Mouse (Mus musculus): Measurements from ENCODE around the gene Fem1b.
"Not testable (repeated sequence)": the region's sequence is repeated elsewhere in the genome, so short reads cannot be mapped to it uniquely, and the experiment has no call there.

Fem1b gene
- long read RNA-seq, experiment 1, full-length matches to known transcripts = 1 of 3 reads
- long read RNA-seq, experiment 1, partial matches to known transcripts = 0 of 3 reads
- long read RNA-seq, experiment 1, other reads (novel, unspliced or antisense) = 2 of 3 reads
- long read RNA-seq, experiment 2, full-length matches to known transcripts = 1 of 11 reads
- long read RNA-seq, experiment 2, partial matches to known transcripts = 0 of 11 reads
- long read RNA-seq, experiment 2, other reads (novel, unspliced or antisense) = 10 of 11 reads

GRCm38 (mm10) chr9:62811516-62812121 is at the start of gene Fem1b:
TSS of gene Fem1b (minus strand) at chr9:62811934.
- intact Hi-C loops (cut with DNase I) = no loop called here

GRCm38 (mm10) chr9:62860866-62861265 is 49.1 kb upstream of the Fem1b start:
- intact Hi-C loops (cut with DNase I) = no loop called here

GRCm38 (mm10) chr9:62860102-62860501 is 48.4 kb upstream of the Fem1b start:
- intact Hi-C loops (cut with DNase I) = not testable (repeated sequence)

- intact Hi-C loops (cut with DNase I) = no loop called here
These were observed 46.7 kb upstream of the Fem1b start for GRCm38 (mm10) chr9:62858266-62859019.

- intact Hi-C loops (cut with DNase I) = no loop called here
These were observed 46.1 kb upstream of the Fem1b start, which contains the start of gene Calml4 for GRCm38 (mm10) chr9:62857719-62858261. TSS of gene Calml4 (plus strand) at chr9:62858080.

- intact Hi-C loops (cut with DNase I) = no loop called here
These were observed 45.5 kb upstream of the Fem1b start for GRCm38 (mm10) chr9:62857216-62857615.

GRCm38 (mm10) chr9:62854483-62854882 is 42.7 kb upstream of the Fem1b start:
- intact Hi-C loops (cut with DNase I) = no loop called here

GRCm38 (mm10) chr9:62851571-62851970 is 39.8 kb upstream of the Fem1b start:
- intact Hi-C loops (cut with DNase I) = no loop called here

GRCm38 (mm10) chr9:62848641-62849040 is 36.9 kb upstream of the Fem1b start:
- intact Hi-C loops (cut with DNase I) = loop anchor here (5.0 kb wide), 1 partner anchor 129 kb away; no protein-coding TSS in a partner anchor

- intact Hi-C loops (cut with DNase I) = loop anchor here (2.0 to 5.0 kb wide), 2 partner anchors 130 to 277 kb away; no protein-coding TSS in a partner anchor
These were observed 36.0 kb upstream of the Fem1b start for GRCm38 (mm10) chr9:62847694-62848093.

GRCm38 (mm10) chr9:62844461-62844860 is 32.7 kb upstream of the Fem1b start:
- intact Hi-C loops (cut with DNase I) = no loop called here

GRCm38 (mm10) chr9:62843356-62844024 is 31.8 kb upstream of the Fem1b start:
- intact Hi-C loops (cut with DNase I) = no loop called here

- intact Hi-C loops (cut with DNase I) = no loop called here
These were observed 27.5 kb upstream of the Fem1b start for GRCm38 (mm10) chr9:62839172-62839770.

GRCm38 (mm10) chr9:62838506-62839171 is 26.9 kb upstream of the Fem1b start, which contains the start of gene Cln6:
TSS of gene Cln6 (plus strand) at chr9:62838785.
- intact Hi-C loops (cut with DNase I) = no loop called here

GRCm38 (mm10) chr9:62838146-62838505 is 26.4 kb upstream of the Fem1b start:
- intact Hi-C loops (cut with DNase I) = no loop called here

GRCm38 (mm10) chr9:62837611-62838010 is 25.9 kb upstream of the Fem1b start:
- intact Hi-C loops (cut with DNase I) = no loop called here

- intact Hi-C loops (cut with DNase I) = no loop called here
These were observed 24.1 kb upstream of the Fem1b start for GRCm38 (mm10) chr9:62835705-62836446.

- intact Hi-C loops (cut with DNase I) = no loop called here
These were observed 23.2 kb upstream of the Fem1b start for GRCm38 (mm10) chr9:62834906-62835305.

GRCm38 (mm10) chr9:62829877-62830276 is 18.1 kb upstream of the Fem1b start:
- intact Hi-C loops (cut with DNase I) = no loop called here

All from adrenal gland (tissue).